Mouse (Mus musculus) spleen, postnatal 14 days (tissue): Measurements from ENCODE around the gene Zfp507.

ENCODE experiments used
- DNase-seq, 2 experiments: peaks; one replicate each; pipeline ENCODE4 v3.0.0; 2021 to 2022; ENCODE audit warnings: low spot score in 2 of 2

Gene Zfp507

GRCm38 (mm10) chr7:35802906-35803595, at the start of gene Zfp507:
Gene Zfp507 (minus strand): TSS chr7:35803003.
- peak; percentile 71 to 83 for DNase-seq

DNA sequence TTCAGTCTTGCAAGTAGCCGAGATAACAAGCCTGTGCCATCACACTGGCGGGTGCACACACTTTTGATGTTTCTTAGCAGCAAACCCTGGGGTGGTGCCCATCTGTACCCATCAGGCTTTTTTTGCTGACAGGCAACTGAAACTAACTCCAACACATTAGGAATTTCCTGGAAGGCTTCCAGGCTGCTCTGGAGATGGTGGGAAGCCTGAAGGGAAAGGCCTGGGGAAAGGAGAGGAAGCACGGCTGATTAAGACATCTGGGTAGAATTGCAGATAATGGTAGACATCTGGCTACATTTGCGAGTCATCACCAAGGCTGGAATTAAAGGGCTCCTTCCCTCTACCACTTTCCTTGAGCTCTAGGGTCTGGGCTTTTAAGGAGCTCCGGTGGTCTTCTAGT, 47.6 kb upstream of the Zfp507 start:
- no peak for DNase-seq

DNA sequence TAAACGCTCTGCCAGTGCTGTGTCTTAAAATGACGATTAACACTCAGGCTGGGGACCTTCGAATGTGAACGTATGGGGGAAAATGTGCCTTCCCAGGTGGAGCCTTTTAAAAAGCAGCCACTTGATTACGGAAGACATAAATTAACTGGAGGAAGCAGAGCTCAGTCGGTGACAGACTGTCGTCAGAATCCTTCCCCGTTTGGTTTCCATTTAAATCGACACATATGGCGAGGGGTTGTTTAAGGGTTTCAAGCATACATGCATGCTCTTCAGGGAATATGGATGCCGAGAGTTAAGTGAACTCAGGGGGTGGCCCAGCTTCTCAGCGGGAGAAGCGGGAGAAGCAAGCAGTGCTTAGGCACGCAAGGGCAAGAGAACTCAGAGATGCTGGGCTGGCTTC, 45.7 kb upstream of the Zfp507 start:
- DNase-seq: no peak

DNA sequence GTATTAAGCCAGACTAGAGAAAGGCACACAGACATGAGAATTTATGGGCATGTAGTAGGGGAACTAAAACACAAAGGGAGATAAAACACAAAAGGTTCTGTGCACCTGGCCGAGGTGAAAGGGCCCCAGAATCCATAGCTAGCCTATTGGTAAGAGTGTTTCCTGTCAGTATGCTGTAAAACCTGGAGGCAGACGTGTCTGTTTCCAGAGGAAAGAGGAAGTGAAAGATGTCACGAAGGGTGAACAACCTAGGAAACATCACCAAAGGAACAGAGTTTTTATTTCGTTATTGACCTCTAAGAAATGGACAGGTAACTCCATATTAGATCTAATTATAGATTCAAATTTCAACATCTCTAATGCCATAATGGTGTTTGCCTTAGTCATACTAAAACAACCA, 37.7 kb upstream of the Zfp507 start:
- DNase-seq: no peak

DNA sequence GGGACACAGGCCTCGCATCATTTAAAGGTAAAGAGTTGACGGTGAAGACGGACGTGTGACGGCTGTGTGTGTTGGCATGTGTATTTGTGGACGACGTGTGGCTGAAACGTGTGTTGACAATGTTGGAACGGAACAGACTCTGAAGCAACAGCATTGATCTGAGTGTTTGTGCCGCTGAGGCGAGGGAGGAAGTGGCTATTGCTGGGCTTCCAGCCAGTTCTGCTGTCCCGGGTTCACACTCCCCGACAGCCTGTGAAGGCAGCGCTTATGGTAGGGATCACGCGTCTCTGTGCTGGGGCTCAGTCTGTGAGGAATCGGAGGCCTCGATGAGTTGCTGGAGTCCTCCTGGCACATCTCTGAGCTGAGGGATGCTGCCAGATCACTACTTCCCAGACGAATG, 34.0 kb upstream of the Zfp507 start:
- DNase-seq: no peak

- no peak for DNase-seq
Measured at GRCm38 (mm10) chr7:35836415-35836814, 33.6 kb upstream of the Zfp507 start.

DNA sequence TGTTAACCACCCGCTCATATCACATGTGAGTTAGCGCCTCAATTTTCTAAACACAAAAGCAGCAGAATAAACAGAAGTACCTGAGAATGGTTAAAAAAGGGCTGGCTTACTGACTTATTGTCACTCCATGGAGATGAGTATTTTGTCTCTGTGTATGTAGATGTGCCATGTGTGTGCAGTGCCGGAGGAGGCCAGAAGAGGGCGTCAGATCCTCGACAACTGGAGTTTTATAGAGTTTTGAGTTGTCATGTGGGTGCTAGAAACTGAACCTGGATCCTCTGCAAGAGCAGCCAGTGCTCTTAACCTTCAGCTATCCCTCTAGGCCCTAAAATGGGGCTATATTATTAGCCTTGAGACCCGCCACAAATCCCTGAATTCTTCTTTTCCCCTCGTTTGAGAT, 27.3 kb upstream of the Zfp507 start:
- no peak for DNase-seq

- DNase-seq: no peak
Measured at GRCm38 (mm10) chr7:35823906-35824305, 21.1 kb upstream of the Zfp507 start.

GRCm38 (mm10) chr7:35822320-35822719, 19.5 kb upstream of the Zfp507 start:
- no peak for DNase-seq

DNA sequence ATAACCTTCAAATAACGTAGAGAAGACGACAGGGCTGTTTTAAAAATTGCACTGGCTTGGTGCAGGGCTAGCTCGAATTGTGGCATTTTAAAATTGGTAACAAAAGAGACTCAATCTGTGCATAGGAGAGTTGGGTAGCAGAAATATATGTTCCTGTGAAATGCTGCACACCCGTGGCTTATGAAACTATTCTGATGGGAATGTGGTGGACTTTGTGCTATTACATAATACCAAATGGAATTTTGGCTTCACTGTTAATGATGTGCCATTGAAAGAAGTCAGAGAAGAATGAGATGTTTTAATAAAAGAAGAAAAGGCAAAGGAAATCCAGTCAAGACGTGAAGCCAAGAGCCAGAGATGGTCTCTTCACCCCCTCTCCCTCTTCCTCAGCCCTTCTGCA, 18.6 kb upstream of the Zfp507 start:
- DNase-seq: no peak

- no peak for DNase-seq
Measured at GRCm38 (mm10) chr7:35819486-35819885, 16.7 kb upstream of the Zfp507 start.

DNA sequence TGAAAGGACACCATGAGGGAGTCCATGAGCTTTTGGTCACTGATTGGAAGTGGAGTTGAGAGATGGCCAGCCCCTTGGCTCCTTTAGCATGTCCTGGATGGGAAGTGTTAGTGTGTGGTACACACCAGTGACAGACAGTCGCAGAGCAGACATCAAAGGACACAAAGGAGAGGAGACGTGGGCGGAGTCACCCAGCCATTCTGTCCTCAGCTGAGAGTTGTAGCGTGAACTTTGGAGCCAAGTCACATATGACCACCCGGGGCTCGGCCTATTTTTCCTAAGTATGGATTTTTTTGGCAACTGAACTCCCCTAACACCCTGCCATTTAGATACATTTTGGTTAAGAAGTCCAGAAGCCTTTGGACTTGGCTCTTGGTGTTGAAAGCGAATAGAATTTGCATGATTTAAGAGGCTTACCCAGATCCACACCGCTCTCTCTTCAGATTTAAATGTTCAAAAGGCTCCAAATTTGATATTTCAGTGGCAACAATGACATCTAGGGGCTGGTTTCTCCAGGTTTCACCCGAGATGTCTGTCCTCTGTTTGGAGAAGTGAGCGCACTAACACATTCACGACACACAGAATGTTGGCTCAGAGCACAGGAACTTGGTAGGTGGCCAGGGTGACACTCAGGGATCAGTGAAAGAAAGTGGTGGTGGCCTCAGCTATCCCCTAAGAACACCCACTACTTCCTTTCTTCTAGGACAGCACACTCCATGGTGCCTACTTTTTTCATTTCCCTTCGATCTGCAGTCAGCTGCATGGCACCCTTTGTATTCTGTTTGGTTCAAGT, 12.2 kb upstream of the Zfp507 start:
- no peak for DNase-seq

- DNase-seq: no peak
Measured at GRCm38 (mm10) chr7:35813306-35813705, 10.5 kb upstream of the Zfp507 start.

GRCm38 (mm10) chr7:35810736-35811135, 7.9 kb upstream of the Zfp507 start:
- no peak for DNase-seq

- no peak for DNase-seq
Measured at GRCm38 (mm10) chr7:35804206-35804605, 1.4 kb upstream of the Zfp507 start.

GRCm38 (mm10) chr7:35802201-35802905, 450 bp downstream of the Zfp507 start:
- no peak for DNase-seq

DNA sequence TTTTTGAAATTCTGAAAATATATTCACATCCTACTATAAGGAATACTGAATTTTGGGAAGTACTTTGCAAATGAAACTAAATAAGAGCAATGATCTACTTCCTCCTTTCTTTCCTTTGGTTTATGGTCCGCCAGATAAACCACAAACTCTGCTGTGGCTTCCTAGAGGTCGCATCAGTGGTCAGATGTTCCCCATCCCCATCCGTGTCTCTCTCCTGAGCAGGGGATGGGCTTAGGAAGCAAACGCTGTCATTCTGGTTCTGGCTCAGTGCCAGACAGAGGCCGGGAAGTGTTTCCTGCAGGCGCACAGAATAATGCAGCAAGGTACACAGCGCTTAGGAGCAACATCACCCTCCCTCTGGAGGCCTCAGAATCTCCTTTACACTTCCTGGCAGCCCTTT, 6.7 kb downstream of the Zfp507 start:
- DNase-seq: no peak

DNA sequence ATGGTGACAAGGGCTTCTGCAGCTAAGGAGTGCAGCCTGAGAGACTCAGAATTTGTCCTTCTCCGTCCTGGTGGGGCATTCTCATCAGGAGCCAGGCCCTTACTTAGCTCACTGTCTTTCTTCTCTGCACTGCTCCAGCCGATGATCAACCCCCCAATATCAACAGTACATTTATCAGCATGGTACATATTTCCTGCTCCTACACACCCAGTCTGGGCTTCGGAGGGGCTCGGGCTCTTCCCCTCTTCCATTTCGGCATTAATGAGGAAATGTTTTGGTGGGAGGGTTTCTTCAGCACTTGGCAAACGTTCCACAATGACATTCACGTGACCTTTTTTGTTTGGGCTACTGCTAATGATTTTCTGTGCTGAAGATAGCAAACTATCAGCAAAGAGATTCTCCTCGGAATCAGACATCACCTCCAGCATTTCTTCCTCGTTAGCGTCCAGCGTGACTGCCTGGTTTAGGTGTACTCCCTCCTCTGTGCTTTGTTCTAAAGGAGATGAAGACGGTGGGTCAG, 8.6 kb downstream of the Zfp507 start:
- DNase-seq: no peak

GRCm38 (mm10) chr7:35792150-35792848, 10.5 kb downstream of the Zfp507 start:
- DNase-seq: no peak

- DNase-seq: no peak
Measured at GRCm38 (mm10) chr7:35790926-35791325, 11.9 kb downstream of the Zfp507 start.

GRCm38 (mm10) chr7:35790201-35790600, 12.6 kb downstream of the Zfp507 start:
- DNase-seq: no peak

- no peak for DNase-seq
Measured at GRCm38 (mm10) chr7:35785579-35785978, 17.2 kb downstream of the Zfp507 start.
